Mouse (Mus musculus) embryonic fibroblast, embryonic 13.5 days (primary cell): Measurements from ENCODE around the gene Fam3b.

ENCODE experiments used
- CTCF ChIP-seq: IDR thresholded peaks from 2 replicates; pipeline ENCODE4 v1.5.1; 2011; ENCODE audit warnings: mild to moderate bottlenecking, control low read depth, low read length, moderate library complexity, borderline replicate concordance; ENCODE audit not compliant: insufficient read depth
- POLR2A ChIP-seq: IDR thresholded peaks from 2 replicates; pipeline ENCODE4 v1.6.1; 2011; ENCODE audit warnings: low read depth, mild to moderate bottlenecking, control low read depth, low read length, moderate library complexity

GRCm38 (mm10) chr16:97514099-97514940, at the start of gene Fam3b:
- TF ChIP-seq CTCF, result no peak
- no peak for TF ChIP-seq POLR2A
